Mouse (Mus musculus) erythroblast, embryonic 14.5 days (primary cell): ENCODE measurements around the gene Ap5s1.

Source experiments
- GATA1 ChIP-seq: IDR thresholded peaks from 2 replicates; pipeline ENCODE4 v1.6.1; 2012; ENCODE audit warnings: low read length, inconsistent platforms, mixed read lengths
- TAL1 ChIP-seq: IDR thresholded peaks from 3 replicates; pipeline ENCODE4 v1.6.1; 2012; ENCODE audit warnings: low read length, inconsistent platforms, mixed read lengths

GRCm38 (mm10) chr2:131221853-131222515, 15.1 kb downstream of the Ap5s1 start:
- TF ChIP-seq GATA1, result no peak
- no peak for TF ChIP-seq TAL1
